8 mouse cellular contexts compared by ENCODE assay signal in the genomic region with DNA sequence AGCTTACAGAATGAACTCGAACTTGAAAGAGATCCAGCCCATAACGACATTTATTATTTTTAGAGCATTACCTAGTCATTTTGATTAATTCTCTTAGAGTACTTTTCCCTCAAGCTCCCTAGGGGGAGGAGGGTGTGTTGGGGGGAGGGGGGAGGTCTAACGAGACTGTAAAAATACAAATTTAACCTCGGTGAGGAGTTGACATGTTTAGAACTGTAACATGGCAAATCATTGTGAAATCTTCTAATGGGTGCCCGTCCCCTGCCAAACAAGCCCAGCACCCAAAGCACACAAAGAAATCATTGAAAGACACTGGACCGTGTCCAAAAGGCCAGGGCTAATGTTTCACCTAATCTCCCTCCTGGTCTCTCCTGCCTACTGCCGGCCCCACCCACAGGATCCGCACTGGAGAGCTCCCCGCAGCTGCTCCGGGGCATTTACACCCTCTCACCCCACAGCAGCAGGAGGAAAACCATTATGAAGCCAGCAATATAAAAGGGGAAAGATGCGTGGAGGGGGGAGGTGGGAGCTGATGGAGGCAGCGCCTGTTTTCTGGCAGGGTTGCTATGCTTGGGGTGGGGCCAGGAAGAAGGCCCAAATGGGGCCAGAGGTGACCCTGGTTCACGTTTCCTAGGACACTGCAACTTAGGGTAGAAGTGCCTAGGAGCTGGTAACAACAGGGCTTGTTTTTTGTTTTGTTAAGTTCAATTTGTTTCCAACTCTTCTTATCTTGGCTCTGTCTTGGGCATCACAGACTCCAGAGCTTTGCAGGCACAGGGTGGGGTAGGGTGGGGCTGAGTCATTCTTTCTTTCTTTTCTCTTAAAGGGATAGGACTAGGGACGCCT.
DNase-seq lines count a peak whose midpoint lies in the region; ATAC-seq lines count a peak whose summit lies in the region.

No protein-coding gene starts in this region.

- DNase-seq in 3T3-L1 (ENCODE audit: low read depth, low spot score) (peak; percentile 98), ZHBTc4 (ENCODE audit: low read depth, low spot score) (peak; percentile 80)
- peak; percentile 95 for DNase-seq in fat pad, adult 2 months (ENCODE audit: extremely low read depth, low read depth, low spot score)
- DNase-seq in heart, postnatal 10 days: peak; percentile 70 to 74
- DNase-seq in kidney, postnatal 4 days: peak; percentile 81 to 90
- DNase-seq in yolk sac, embryonic 10.5 days (ENCODE audit: low spot score): peak; percentile 83
- no peak for DNase-seq in right cerebral cortex, postnatal 10 days (ENCODE audit: low spot score in 2 of 2)

- peak; percentile 50 for ATAC-seq in megakaryocyte-erythroid progenitor cell, adult 5-6 weeks (replicated peaks; ENCODE audit: low FRiP score, low TSS enrichment, poor library complexity, severe bottlenecking)

- intact Hi-C loops in heart, postnatal 10 days (cut with DNase I): loop anchor here (2.0 kb wide), 3 partner anchors 73 to 233 kb away; no protein-coding TSS in a partner anchor

Comparison
In these comparisons a context has a peak if more than half of its experiments do, and no peak if none do; other contexts are left out.
1. DNase-seq: peak in 3T3-L1 (single experiment), ZHBTc4 (single experiment), fat pad, adult 2 months (single experiment), heart, postnatal 10 days (2 of 2), kidney, postnatal 4 days (2 of 2) and yolk sac, embryonic 10.5 days (single experiment); none in right cerebral cortex, postnatal 10 days (0 of 2).